Mouse (Mus musculus): ENCODE data around the gene Stxbp5l.
A peak's percentile ranks its signal among the peaks of the same experiment; 100 is the strongest.
"Not testable (repeated sequence)": the region's sequence is repeated elsewhere in the genome, so short reads cannot be mapped to it uniquely, and the experiment has no call there.

Stxbp5l gene

GRCm38 (mm10) chr16:37273681-37274080 lies 111.1 kb downstream of the Stxbp5l start:
- DNase-seq, result no peak

DNA sequence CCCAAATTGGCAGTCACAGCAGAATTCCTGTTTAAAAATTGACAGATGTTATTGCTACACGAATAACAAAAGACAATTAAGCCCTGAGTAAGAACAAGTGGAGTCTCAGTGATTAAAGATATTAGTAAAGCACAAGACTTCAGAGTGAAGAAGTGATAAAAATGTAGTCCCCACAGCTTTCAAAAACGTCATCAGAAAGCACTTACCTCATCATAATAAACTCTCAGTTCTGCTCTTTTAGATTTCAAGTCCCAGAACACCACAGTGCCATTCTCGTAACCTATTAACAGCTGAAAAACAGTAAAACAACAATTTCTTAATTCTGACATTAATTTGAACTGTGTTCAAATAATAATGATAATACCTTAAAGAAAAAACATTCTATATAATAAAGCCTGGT lies 123.1 kb downstream of the Stxbp5l start:
- DNase-seq, result no peak

DNA sequence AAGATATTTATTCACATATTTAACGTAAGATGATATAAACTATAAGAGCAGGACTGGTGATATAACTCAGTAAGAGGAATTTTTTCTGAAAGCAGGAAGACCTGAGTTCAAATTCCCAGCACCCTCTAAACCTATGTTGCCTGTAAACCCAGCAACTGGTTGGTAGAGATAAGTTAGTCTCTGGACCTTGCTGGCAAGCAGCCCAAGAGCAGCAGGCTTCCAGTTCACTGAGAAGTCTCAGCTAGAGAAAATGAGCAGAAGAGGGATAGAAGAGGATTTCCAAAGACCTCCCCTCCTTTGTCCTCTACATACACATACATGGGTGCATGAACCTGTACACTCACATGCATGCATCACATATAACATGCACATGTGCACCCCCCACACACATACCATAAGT lies 165.6 kb downstream of the Stxbp5l start:
- no peak for DNase-seq

GRCm38 (mm10) chr16:37208783-37209182 lies 176.0 kb downstream of the Stxbp5l start:
- DNase-seq, result no peak

GRCm38 (mm10) chr16:37194152-37194551 lies 190.6 kb downstream of the Stxbp5l start:
- DNase-seq, result no peak

GRCm38 (mm10) chr16:37125190-37125589 lies 259.6 kb downstream of the Stxbp5l start:
- not testable (repeated sequence) for DNase-seq

DNA sequence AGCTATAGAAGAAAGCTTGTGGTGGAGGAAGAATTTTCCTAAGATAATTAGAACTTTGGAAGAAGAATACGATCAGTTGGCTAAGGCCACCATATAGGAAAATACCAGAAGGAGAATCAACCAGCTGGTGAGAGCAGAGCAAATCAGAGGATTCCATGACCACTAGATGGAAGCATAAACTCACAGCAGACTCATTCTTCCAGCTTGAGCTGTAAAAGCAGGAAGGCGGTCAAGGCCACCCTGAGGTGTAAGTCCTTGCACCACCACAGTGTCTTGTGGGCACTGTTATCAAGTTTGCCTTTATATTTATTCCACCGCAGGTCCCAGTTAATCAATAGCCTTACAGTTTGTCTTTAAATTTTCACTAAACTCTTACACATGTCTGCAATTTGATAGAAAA lies 275.5 kb downstream of the Stxbp5l start:
- no peak for DNase-seq

DNA sequence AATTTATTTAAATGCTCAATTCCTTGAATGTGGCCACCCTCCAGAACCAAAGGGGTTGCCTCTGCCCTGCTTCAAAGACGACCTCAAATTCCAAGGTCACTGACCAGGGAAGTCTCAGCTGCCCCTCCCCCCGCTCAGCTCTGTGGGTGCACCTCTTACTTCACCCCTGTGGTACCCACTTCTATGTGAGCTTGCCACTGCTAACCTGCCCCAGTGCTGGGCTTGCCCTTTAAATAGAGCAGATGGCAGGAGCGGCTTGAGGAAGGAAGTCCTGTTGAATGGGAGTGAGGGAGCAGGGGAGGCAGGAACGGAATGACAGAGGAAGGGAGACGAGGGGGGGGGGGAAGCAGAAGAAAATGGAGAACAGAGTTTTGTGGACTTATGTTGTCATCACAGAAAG lies 276.0 kb downstream of the Stxbp5l start:
- peak; percentile 14 for DNase-seq

DNA sequence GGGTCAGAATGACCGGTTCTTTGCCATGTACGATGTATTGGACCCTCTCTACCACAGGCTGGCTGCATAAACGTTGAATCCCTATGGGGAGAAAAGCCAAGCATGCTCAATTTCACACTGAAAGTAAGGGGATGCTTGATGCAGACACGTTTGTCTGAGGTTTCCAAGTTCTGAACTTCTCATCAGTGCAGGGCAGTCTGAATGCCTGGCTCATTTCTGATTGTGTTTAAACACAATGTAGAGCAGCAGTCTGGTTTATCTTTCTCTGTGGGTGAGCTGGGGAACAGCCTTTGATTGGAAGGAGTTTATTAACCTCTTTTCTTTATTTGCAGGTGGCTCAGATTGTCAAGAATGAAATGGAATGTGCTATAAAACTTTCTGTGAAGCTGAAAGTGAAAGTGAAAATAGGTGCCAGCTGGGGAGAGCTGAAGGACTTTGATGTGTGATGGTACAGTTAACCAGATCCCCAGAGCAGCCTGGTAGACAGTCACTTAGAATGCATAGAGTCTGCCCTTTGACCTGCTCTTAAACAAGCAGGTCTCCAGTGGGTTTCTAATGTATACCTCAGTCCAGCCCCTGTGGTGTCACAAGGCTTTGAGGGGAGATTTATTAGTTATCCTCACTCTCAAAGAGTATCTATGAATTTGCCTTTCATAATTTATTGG lies 290.5 kb downstream of the Stxbp5l start:
- no peak for DNase-seq

- no peak for DNase-seq
Measured at GRCm38 (mm10) chr16:37089648-37090047, 295.1 kb downstream of the Stxbp5l start.

GRCm38 (mm10) chr16:37072354-37072753 lies 312.4 kb downstream of the Stxbp5l start:
- no peak for DNase-seq

Data from right cerebral cortex, postnatal 14 days (tissue).